Mouse (Mus musculus) liver, embryonic 11.5 days (tissue): ENCODE data around the gene Zfp592. TPM values are rescaled to one million over a fixed set of nuclear protein-coding genes. Genes with fewer than 3 reads are reported as not detected.

ENCODE experiments used
- ATAC-seq: fragments of 200-750 bp; cut with Nextera tagmentation; replicated peaks from 2 replicates; pipeline ENCODE4 v1.8.0; 2017; ENCODE audit warnings: moderate number of reproducible peaks, mild to moderate bottlenecking, moderate TSS enrichment, moderate library complexity; ENCODE audit not compliant: low FRiP score
- DNase-seq: peaks from one replicate; pipeline ENCODE4 v3.0.0-alpha.2; 2017; ENCODE audit warnings: low spot score
- H3K27ac ChIP-seq: fragments of 300-500 bp; sonication (generic); 2 replicates; pipeline ENCODE4 v1.5.1; 2014; ENCODE audit warnings: mild to moderate bottlenecking, low read depth, low read length, control low read depth
- H3K27me3 ChIP-seq: fragments of 300-500 bp; sonication (generic); replicated peaks from 2 replicates; pipeline ENCODE4 v1.6.1; 2014; ENCODE audit warnings: low read length, mixed read lengths; ENCODE audit not compliant: control insufficient read depth, insufficient read depth
- H3K36me3 ChIP-seq: fragments of 300-500 bp; sonication (generic); 2 replicates; pipeline ENCODE4 v1.6.1; 2014; ENCODE audit warnings: mild to moderate bottlenecking, low read length, moderate library complexity, mixed read lengths; ENCODE audit not compliant: control insufficient read depth, insufficient read depth
- H3K4me1 ChIP-seq: fragments of 300-500 bp; sonication (generic); replicated peaks from 2 replicates; pipeline ENCODE4 v1.6.1; 2014; ENCODE audit warnings: low read length, mixed read lengths; ENCODE audit not compliant: control insufficient read depth, insufficient read depth
- H3K4me2 ChIP-seq: fragments of 300-500 bp; sonication (generic); 2 replicates; pipeline ENCODE4 v1.6.1; 2014; ENCODE audit warnings: mild to moderate bottlenecking, control low read depth, moderate library complexity
- H3K4me3 ChIP-seq: fragments of 300-500 bp; sonication (generic); 2 replicates; pipeline ENCODE4 v1.5.1; 2014; ENCODE audit warnings: low read depth, low read length, control low read depth
- H3K9ac ChIP-seq: fragments of 300-500 bp; sonication (generic); 2 replicates; pipeline ENCODE4 v1.6.1; 2014; ENCODE audit warnings: low read depth, low read length, control low read depth
- H3K9me3 ChIP-seq: fragments of 300-500 bp; sonication (generic); 2 replicates; pipeline ENCODE4 v1.6.1; 2016; ENCODE audit warnings: low read length, inconsistent platforms, mixed read lengths; ENCODE audit not compliant: control insufficient read depth
- WGBS: fragments of 180-500 bp; shearing (Covaris S2); extraction: QIAGEN DNeasy Blood & Tissue Kit; methylation state at CpG from one replicate; pipeline ENCODE4 v1.1.7; 2014; 5-methylcytosine and 5-hydroxymethylcytosine counted together
- polyA plus RNA-seq: library from polyadenylated mRNA; unstranded; fragments of >200 nt; fragmentation: Nextera tagmentation; extraction: Ambion mirVana; gene quantifications from 2 replicates; pipeline ENCODE4 v1.2.1, GENCODE M21; 2014

Gene Zfp592
- polyA plus RNA-seq, 1 experiment from 2014 or later = 26.2 TPM

DNA sequence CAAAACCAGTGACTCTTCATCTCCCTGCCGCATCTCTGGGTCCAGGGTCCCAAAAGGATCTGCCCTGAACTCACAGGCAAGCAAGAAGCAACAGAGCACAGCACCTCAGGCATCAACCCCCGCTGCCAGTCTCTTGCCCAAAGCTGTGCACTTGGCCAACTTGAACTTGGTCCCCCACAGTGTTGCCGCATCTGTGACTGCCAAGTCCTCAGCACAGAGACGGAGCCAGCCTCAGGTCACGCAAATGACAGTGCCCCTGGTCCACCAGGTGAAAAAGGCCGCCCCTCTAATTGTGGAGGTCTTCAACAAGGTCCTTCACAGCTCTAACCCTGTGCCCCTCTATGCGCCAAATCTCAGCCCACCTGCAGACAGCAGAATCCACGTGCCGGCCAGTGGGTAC is 31.2 kb downstream of the Zfp592 start:
- Histone ChIP-seq H3K27ac (no peak overlapping the region), H3K4me3 (no peak overlapping the region), H3K4me1 (peaks cover 12% of the 10 kb centered on the region), H3K9me3 (no peaks in the 10 kb centered on the region), H3K4me2 (no peak overlapping the region), H3K27me3 (no peaks in the 10 kb centered on the region), H3K36me3 (peaks cover 55% of the 10 kb centered on the region), H3K9ac (no peak overlapping the region)
- 93% methylated on average over 9 of the region's 9 CpGs for WGBS
- DNase-seq (no peak), ATAC-seq (no peak)

DNA sequence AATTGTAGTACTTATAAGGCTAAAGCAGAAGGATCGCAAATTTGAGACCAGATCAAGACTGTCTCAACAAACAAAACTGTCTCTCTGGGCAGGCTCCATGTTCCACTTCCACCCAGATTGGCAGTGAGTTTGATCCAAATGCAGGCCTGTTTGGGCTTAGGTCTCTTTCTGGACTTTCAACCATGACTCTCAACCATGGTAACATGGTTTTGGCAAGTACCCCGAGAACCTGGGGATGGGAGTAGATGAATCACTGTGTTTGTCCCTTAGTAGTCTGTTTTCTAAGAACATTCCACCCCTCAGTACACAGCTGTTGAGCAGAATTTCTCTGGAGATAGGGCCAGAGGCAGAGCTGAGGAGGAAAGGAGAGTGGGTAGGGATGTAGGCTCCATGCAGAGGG is 32.3 kb downstream of the Zfp592 start:
- Histone ChIP-seq H3K4me1 (peaks cover 12% of the 10 kb centered on the region), H3K27me3 (no peaks in the 10 kb centered on the region), H3K4me2 (no peak overlapping the region), H3K4me3 (no peak overlapping the region), H3K9ac (no peak overlapping the region), H3K27ac (no peak overlapping the region), H3K9me3 (no peaks in the 10 kb centered on the region), H3K36me3 (peaks cover 63% of the 10 kb centered on the region)
- WGBS = 95% methylated on average over 2 of the region's 2 CpGs
- DNase-seq = no peak
- no peak for ATAC-seq

DNA sequence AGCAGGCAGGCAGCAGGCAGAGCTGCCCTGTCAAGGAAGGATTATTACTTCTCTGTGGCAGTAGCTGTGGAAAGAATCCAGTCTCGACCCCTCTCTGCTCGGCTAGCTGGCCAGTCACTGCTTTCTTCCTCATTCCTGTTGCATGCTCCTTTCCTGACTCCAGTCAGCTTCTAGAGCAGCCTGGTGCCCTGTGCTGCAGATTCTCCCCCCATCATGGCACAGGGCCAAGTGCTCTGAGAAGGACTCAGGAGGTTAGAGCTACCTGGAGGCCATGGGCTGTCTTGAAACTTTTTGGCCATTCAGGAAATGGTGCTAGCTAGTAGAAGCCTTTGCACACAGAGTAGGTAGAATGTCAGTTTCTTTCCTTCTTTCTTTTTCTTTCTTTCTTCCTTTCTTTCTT is 46.2 kb downstream of the Zfp592 start:
- Histone ChIP-seq H3K4me2 (no peak overlapping the region), H3K27me3 (no peaks in the 10 kb centered on the region), H3K36me3 (peaks cover 60% of the 10 kb centered on the region), H3K9ac (no peak overlapping the region), H3K9me3 (no peaks in the 10 kb centered on the region), H3K4me3 (no peak overlapping the region), H3K27ac (no peak overlapping the region), H3K4me1 (no peaks in the 10 kb centered on the region)
- WGBS = 72% methylated on average over 2 of the region's 2 CpGs
- no peak for ATAC-seq
- DNase-seq = no peak

DNA sequence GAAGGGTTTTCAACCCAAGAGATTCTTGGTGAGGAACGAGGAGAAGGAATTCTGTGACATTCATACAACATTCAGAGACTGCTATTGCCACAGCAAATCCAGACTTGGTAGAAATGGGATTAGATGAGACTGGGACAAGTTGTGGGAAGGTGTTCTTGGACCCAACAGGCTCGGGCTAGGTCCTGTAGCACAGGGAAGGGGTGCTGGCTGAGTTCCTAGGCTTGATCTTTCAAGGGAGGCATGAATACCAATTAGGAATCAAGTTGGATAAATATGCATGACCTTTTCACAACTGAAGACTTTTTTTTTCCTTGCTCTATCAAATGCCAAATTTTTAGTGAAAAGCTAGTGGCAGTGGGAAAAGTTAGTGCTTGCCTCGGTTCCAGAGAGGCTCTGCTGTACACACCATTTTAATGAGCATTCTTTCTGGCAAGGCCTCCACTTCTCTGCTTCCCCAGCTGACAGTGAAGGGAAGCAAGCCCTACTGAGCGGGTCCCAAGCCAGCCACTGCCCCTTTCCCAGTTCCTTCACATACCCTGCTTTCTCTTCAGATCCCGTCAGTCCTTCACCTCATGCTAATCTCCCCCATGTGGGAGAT is 49.6 kb downstream of the Zfp592 start:
- H3K27me3 ChIP-seq = no peaks in the 10 kb centered on the region
- DNase-seq (no peak), ATAC-seq (no peak)
- no peak overlapping the region for H3K27ac ChIP-seq
- no peak overlapping the region for H3K4me2 ChIP-seq
- no peak overlapping the region for H3K9ac ChIP-seq
- peaks cover 46% of the 10 kb centered on the region for H3K36me3 ChIP-seq
- WGBS = 88% methylated on average over 5 of the region's 5 CpGs
- H3K9me3 ChIP-seq = no peaks in the 10 kb centered on the region
- H3K4me3 ChIP-seq = no peak overlapping the region
- H3K4me1 ChIP-seq = no peaks in the 10 kb centered on the region

DNA sequence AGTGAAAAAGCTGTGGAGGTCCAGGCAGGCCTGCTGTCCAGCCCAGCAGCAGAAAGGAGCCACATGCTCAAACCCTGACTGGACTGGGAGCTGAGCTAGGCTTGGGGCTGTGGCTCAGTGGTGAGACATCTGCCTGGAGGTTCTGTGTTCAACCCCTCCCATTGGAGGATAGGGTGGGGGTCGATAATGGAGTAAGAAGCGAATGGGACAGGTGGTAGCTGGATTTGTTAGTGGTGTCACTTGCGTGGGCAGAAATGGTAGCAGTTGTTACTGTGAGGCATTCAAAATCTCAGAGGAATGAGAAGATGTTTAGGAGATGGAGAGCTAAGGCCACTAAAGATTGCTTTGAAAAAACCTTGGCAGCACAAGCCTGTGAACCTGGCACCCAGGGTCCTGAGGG is 54.4 kb downstream of the Zfp592 start:
- 86% methylated on average over 3 of the region's 3 CpGs for WGBS
- DNase-seq = no peak

DNA sequence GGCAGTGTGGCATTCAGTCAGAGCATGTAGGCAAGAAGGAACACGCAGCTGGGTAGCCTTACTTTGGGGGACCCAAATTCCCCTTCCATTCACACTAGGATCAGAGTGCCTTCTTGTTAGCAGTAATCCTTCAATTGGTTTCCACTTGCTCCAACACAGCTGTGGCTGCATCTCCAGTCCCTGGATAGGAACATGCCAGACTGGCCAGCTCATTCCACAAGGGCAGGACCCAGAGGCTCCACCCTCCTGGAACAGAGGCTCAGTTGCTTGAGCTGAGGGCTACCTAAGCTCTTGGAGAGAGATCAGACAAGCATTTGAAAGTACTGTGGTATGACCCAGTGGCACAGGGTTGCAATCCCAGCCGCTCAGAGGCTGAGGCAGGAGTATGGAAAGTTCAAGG is 55.0 kb downstream of the Zfp592 start:
- Histone ChIP-seq H3K9me3 (no peaks in the 10 kb centered on the region), H3K27ac (no peak overlapping the region), H3K36me3 (no peaks in the 10 kb centered on the region), H3K9ac (no peak overlapping the region), H3K4me3 (no peak overlapping the region), H3K4me2 (no peak overlapping the region), H3K27me3 (no peaks in the 10 kb centered on the region), H3K4me1 (no peaks in the 10 kb centered on the region)
- 86% methylated on average over 2 of the region's 2 CpGs for WGBS
- no peak for DNase-seq
- no peak for ATAC-seq

More for the DNA sequence above, 54.4 kb downstream of the Zfp592 start:
- Histone ChIP-seq H3K4me3 (no peak overlapping the region), H3K27ac (no peak overlapping the region), H3K9ac (no peak overlapping the region), H3K36me3 (peaks cover 4% of the 10 kb centered on the region; the same call in 1 of the 2 replicates), H3K4me2 (no peak overlapping the region), H3K27me3 (no peaks in the 10 kb centered on the region), H3K9me3 (no peaks in the 10 kb centered on the region), H3K4me1 (no peaks in the 10 kb centered on the region)
- no peak for ATAC-seq

DNA sequence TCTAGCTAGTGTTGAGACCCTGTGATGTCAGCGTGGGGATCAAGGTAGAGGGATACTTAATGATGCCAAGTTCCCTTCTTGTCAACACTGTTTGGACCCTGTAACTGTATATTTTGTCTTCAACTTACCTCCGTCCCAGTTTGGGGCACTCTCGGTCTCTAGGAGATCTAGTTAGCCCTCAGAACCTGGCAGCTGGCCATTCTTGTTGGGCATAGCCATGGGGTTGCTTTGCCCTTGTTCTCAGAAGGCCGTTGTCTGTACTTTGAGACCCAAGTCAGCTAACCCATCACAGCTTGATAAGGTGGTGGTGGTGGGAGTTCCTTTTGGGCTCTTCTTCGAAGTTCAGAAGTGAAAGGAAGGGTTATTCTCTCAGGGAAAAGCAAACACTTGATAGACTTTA is 56.5 kb downstream of the Zfp592 start:
- WGBS = 80% methylated on average over 5 of the region's 5 CpGs
- H3K27ac ChIP-seq = no peak overlapping the region
- no peaks in the 10 kb centered on the region for H3K27me3 ChIP-seq
- no peaks in the 10 kb centered on the region for H3K4me1 ChIP-seq
- ATAC-seq (no peak), DNase-seq (no peak)
- no peaks in the 10 kb centered on the region for H3K36me3 ChIP-seq
- no peak overlapping the region for H3K4me2 ChIP-seq
- H3K4me3 ChIP-seq = no peak overlapping the region
- no peaks in the 10 kb centered on the region for H3K9me3 ChIP-seq
- no peak overlapping the region for H3K9ac ChIP-seq

DNA sequence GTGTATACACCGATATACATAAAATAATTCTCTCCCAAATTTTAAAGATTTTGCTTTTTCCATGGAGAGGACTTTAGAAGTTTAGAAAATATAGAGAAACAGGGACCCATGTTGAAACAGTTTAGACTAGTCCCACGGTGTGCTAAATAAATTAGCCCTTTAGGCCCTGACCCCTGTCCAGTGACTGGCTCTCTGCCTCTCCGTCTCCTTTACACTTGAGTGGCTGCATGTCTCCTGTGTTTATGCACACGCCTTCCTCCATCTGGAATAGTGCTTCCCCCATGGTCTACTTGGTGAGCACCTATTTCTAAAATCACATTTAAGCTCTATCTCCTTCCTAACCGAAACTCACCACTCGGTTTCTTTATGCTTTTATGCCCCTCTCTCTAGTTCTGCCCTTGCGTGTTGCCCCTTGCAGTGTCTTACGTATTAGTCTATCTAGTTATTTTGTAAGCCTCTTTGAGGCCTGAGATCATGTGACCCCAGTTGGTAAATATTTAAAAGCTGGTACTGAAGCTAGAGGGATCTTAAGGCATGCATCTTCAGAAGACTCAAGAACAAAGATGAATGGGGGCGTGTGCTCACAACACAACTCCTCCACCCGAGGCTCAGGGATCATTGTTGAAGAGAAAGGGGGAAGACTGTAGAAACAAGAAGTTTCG is 62.4 kb downstream of the Zfp592 start:
- DNase-seq (no peak), ATAC-seq (no peak)
- no peak overlapping the region for H3K4me2 ChIP-seq
- no peak overlapping the region for H3K4me3 ChIP-seq
- H3K27ac ChIP-seq = no peak overlapping the region
- peaks cover 31% of the 10 kb centered on the region for H3K4me1 ChIP-seq
- WGBS = 73% methylated on average over 11 of the region's 11 CpGs
- H3K36me3 ChIP-seq = no peaks in the 10 kb centered on the region
- H3K9me3 ChIP-seq = no peaks in the 10 kb centered on the region
- no peaks in the 10 kb centered on the region for H3K27me3 ChIP-seq
- H3K9ac ChIP-seq = no peak overlapping the region

DNA sequence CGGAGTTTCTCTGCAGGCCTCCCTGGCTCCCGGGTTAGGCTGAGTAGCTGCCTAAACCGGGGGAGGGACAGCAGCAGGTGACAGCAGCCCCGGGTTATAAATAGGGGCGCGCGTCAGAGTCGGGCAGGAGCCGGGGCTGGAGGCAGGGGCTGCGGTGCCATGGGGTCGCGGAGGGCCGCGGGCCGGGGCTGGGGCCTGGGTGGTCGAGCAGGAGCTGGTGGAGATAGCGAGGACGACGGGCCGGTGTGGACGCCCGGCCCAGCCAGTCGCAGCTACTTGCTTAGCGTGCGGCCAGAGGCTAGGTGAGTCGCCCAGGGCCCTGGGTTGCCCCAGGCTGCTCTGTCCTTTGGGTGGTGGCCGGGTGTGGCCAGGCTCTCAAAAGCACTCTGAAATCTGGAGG is 64.0 kb downstream of the Zfp592 start, which contains the start of gene Alpk3:
Alpk3 (plus strand) TSS at position 130 of the 400 bp plus-strand sequence.
- peaks cover 31% of the 10 kb centered on the region for H3K4me1 ChIP-seq
- no peaks in the 10 kb centered on the region for H3K9me3 ChIP-seq
- peak within 1 kb of the TSS; percentile 20 for H3K4me3 ChIP-seq
- no peaks in the 10 kb centered on the region for H3K36me3 ChIP-seq
- peak within 1 kb of the TSS; percentile 54 for H3K9ac ChIP-seq
- WGBS = 5% methylated on average over 27 of the region's 27 CpGs
- peak; percentile 69 for ATAC-seq
- H3K4me2 ChIP-seq = peak within 1 kb of the TSS; percentile 65
- peak within 1 kb of the TSS; percentile 55 for H3K27ac ChIP-seq
- H3K27me3 ChIP-seq = no peaks in the 10 kb centered on the region
- DNase-seq = no peak
